Mouse (Mus musculus): ENCODE data around the gene Bves. TPM values are rescaled to one million over a fixed set of nuclear protein-coding genes. Genes with fewer than 3 reads are reported as not detected.
"Not testable (repeated sequence)": the region's sequence is repeated elsewhere in the genome, so short reads cannot be mapped to it uniquely, and the experiment has no call there.

Gene Bves
- polyA plus RNA-seq, 1 experiment from 2014 or later: 1.7 TPM

- 24% methylated on average over 7 of the region's 7 CpGs for WGBS
- no peak overlapping the region for H3K9ac ChIP-seq (ENCODE audit: low read length)
- ATAC-seq (ENCODE audit: low read depth): no peak
- peaks cover 21% of the 10 kb centered on the region for H3K27me3 ChIP-seq (ENCODE audit: control insufficient read depth, insufficient read depth, low read depth, low read length)
- peak overlapping the region; percentile 85 for H3K4me2 ChIP-seq (ENCODE audit: low read depth, low read length)
- peak overlapping the region; percentile 70 for H3K4me3 ChIP-seq (ENCODE audit: low read length)
- no peak overlapping the region for H3K27ac ChIP-seq (ENCODE audit: low read length)
- no peaks in the 10 kb centered on the region for H3K36me3 ChIP-seq (ENCODE audit: control insufficient read depth, insufficient read depth, low read length)
- H3K9me3 ChIP-seq (ENCODE audit: control insufficient read depth, low read length): no peaks in the 10 kb centered on the region
- no peaks in the 10 kb centered on the region for H3K4me1 ChIP-seq (replicated peaks; ENCODE audit: control insufficient read depth, insufficient read depth, low read length)
Observed at GRCm38 (mm10) chr10:45334925-45335324, 647 bp upstream of the Bves start.

DNA sequence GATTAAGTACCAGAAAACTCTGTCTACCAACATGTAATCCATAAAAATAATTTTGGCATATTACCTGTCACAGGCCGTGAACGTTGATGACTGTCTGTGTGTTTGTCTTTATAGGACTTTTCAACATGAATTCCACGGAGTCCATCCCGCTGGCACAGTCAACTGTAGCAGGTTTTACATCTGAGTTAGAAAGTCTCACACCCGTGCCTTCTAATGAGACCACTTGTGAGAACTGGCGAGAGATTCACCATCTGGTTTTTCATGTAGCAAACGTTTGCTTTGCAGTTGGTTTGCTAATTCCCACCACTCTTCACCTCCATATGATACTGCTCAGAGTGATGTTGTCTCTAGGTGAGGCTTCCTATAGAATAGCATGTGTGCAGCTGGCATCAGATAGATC is 3.5 kb downstream of the Bves start:
- H3K36me3 ChIP-seq (ENCODE audit: control insufficient read depth, insufficient read depth, low read length): no peaks in the 10 kb centered on the region
- no peak for ATAC-seq (ENCODE audit: low read depth)
- H3K4me3 ChIP-seq (ENCODE audit: low read length): no peak overlapping the region
- H3K4me1 ChIP-seq (replicated peaks; ENCODE audit: control insufficient read depth, insufficient read depth, low read length): no peaks in the 10 kb centered on the region
- no peak overlapping the region for H3K4me2 ChIP-seq (ENCODE audit: low read depth, low read length)
- H3K27ac ChIP-seq (ENCODE audit: low read length): no peak overlapping the region
- no peak overlapping the region for H3K9ac ChIP-seq (ENCODE audit: low read length)
- H3K9me3 ChIP-seq (ENCODE audit: control insufficient read depth, low read length): no peaks in the 10 kb centered on the region
- peaks cover 21% of the 10 kb centered on the region for H3K27me3 ChIP-seq (ENCODE audit: control insufficient read depth, insufficient read depth, low read depth, low read length)
- WGBS: 66% methylated on average over 7 of the region's 7 CpGs

GRCm38 (mm10) chr10:45344381-45344780 is 8.8 kb downstream of the Bves start:
- H3K4me2 ChIP-seq (ENCODE audit: low read depth, low read length): no peak overlapping the region
- no peak for ATAC-seq (ENCODE audit: low read depth)
- H3K27me3 ChIP-seq (ENCODE audit: control insufficient read depth, insufficient read depth, low read depth, low read length): no peaks in the 10 kb centered on the region
- 83% methylated on average over 4 of the region's 4 CpGs for WGBS
- no peak overlapping the region for H3K4me3 ChIP-seq (ENCODE audit: low read length)
- H3K4me1 ChIP-seq (replicated peaks; ENCODE audit: control insufficient read depth, insufficient read depth, low read length): no peaks in the 10 kb centered on the region
- H3K36me3 ChIP-seq (ENCODE audit: control insufficient read depth, insufficient read depth, low read length): no peaks in the 10 kb centered on the region
- no peak overlapping the region for H3K27ac ChIP-seq (ENCODE audit: low read length)
- H3K9me3 ChIP-seq (ENCODE audit: control insufficient read depth, low read length): no peaks in the 10 kb centered on the region
- H3K9ac ChIP-seq (ENCODE audit: low read length): no peak overlapping the region

GRCm38 (mm10) chr10:45345217-45345616 is 9.6 kb downstream of the Bves start:
- H3K27ac ChIP-seq (ENCODE audit: low read length): no peak overlapping the region
- no peaks in the 10 kb centered on the region for H3K4me1 ChIP-seq (replicated peaks; ENCODE audit: control insufficient read depth, insufficient read depth, low read length)
- 78% methylated on average over 9 of the region's 9 CpGs for WGBS
- no peak for ATAC-seq (ENCODE audit: low read depth)
- no peaks in the 10 kb centered on the region for H3K27me3 ChIP-seq (ENCODE audit: control insufficient read depth, insufficient read depth, low read depth, low read length)
- no peak overlapping the region for H3K9ac ChIP-seq (ENCODE audit: low read length)
- H3K36me3 ChIP-seq (ENCODE audit: control insufficient read depth, insufficient read depth, low read length): no peaks in the 10 kb centered on the region
- no peak overlapping the region for H3K4me3 ChIP-seq (ENCODE audit: low read length)
- H3K9me3 ChIP-seq (ENCODE audit: control insufficient read depth, low read length): no peaks in the 10 kb centered on the region
- H3K4me2 ChIP-seq (ENCODE audit: low read depth, low read length): no peak overlapping the region

DNA sequence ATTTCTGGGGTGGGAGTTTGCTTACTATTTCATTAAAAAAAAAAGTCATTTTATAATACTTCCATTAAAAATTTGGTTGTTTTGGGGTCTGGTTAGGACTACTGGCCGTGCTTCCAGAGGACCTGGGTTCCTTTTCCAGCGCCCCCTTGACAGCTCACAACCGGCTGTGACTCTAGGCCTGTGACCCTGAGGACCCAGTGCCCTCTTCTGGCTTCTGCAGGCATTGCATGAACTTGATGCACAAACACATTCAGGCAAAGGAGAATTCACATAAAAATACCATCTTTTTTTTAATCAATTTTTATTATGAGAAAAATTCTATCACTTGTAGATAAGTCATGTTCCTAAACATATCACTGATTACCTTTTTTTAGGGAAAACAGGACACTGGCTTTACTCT is 12.6 kb downstream of the Bves start:
- not testable (repeated sequence) for H3K9ac ChIP-seq (ENCODE audit: low read length); ATAC-seq (ENCODE audit: low read depth); H3K27ac ChIP-seq (ENCODE audit: low read length); H3K4me1 ChIP-seq (replicated peaks; ENCODE audit: control insufficient read depth, insufficient read depth, low read length); H3K4me3 ChIP-seq (ENCODE audit: low read length); H3K36me3 ChIP-seq (ENCODE audit: control insufficient read depth, insufficient read depth, low read length); H3K27me3 ChIP-seq (ENCODE audit: control insufficient read depth, insufficient read depth, low read depth, low read length); H3K9me3 ChIP-seq (ENCODE audit: control insufficient read depth, low read length); H3K4me2 ChIP-seq (ENCODE audit: low read depth, low read length)
- WGBS: 84% methylated on average over 3 of the region's 3 CpGs

- WGBS: 88% methylated on average over 6 of the region's 6 CpGs
- H3K27ac ChIP-seq (ENCODE audit: low read length): no peak overlapping the region
- H3K36me3 ChIP-seq (ENCODE audit: control insufficient read depth, insufficient read depth, low read length): no peaks in the 10 kb centered on the region
- H3K27me3 ChIP-seq (ENCODE audit: control insufficient read depth, insufficient read depth, low read depth, low read length): no peaks in the 10 kb centered on the region
- H3K9ac ChIP-seq (ENCODE audit: low read length): no peak overlapping the region
- no peaks in the 10 kb centered on the region for H3K9me3 ChIP-seq (ENCODE audit: control insufficient read depth, low read length)
- H3K4me2 ChIP-seq (ENCODE audit: low read depth, low read length): no peak overlapping the region
- no peaks in the 10 kb centered on the region for H3K4me1 ChIP-seq (replicated peaks; ENCODE audit: control insufficient read depth, insufficient read depth, low read length)
- H3K4me3 ChIP-seq (ENCODE audit: low read length): no peak overlapping the region
- no peak for ATAC-seq (ENCODE audit: low read depth)
Observed at GRCm38 (mm10) chr10:45356091-45356490, 20.5 kb downstream of the Bves start.

DNA sequence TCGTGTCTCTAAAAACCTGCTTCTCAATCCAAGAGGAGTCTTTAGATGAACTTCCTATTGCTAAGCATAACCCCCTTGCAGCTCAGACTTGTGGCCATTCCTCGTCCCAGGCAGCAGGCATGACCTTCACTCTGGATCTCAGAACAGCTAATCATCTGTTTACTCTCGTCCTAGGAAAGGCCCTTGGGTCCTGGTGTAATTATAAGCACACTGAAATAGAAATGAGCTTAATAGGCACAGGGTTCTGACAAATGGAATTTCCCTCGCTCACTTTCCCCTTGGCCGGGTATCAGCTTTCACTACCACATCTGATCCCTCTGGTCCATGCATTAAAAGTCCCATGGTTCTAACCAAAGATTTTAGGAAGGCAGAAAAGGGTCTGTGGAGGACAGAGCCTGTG is 27.8 kb downstream of the Bves start:
- H3K9me3 ChIP-seq (ENCODE audit: control insufficient read depth, low read length): no peaks in the 10 kb centered on the region
- no peaks in the 10 kb centered on the region for H3K27me3 ChIP-seq (ENCODE audit: control insufficient read depth, insufficient read depth, low read depth, low read length)
- no peak overlapping the region for H3K9ac ChIP-seq (ENCODE audit: low read length)
- no peak for ATAC-seq (ENCODE audit: low read depth)
- no peaks in the 10 kb centered on the region for H3K36me3 ChIP-seq (ENCODE audit: control insufficient read depth, insufficient read depth, low read length)
- no peak overlapping the region for H3K4me2 ChIP-seq (ENCODE audit: low read depth, low read length)
- WGBS: 39% methylated on average over 5 of the region's 5 CpGs
- no peaks in the 10 kb centered on the region for H3K4me1 ChIP-seq (replicated peaks; ENCODE audit: control insufficient read depth, insufficient read depth, low read length)
- no peak overlapping the region for H3K4me3 ChIP-seq (ENCODE audit: low read length)
- H3K27ac ChIP-seq (ENCODE audit: low read length): no peak overlapping the region

DNA sequence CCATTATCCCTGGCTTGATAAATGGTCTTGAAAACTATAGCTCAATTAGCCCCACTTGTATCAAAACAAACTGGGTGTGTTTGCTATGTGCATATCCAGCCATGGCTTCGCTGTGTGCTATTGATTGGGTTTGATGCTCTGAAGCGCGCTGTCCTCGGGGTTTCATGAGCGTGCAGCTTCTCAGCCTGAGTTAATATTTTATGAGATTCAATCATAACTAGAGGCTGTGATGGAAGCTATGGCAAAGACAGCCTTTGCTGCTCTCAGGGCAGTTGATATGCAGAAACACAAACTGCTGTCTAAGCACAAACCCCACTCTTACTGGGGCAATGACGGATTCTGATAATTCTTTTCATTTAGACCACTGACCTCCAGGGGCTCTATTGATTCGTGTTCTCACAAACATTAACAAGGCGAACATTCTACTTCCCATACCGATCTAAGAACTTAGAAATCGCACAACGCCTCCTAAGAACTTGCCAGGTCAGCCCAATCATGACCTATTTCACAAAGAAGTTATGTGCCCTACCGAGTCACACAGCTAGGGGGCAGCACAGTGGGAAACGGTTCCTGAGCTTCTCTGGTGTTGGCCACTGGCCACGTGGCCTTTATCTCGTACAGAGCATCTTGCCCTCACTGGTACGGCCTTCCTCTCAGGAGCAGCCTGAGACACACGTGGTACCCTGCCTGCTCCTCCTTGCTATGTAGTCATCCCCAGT is 31.6 kb downstream of the Bves start:
- 82% methylated on average over 17 of the region's 17 CpGs for WGBS
- H3K27me3 ChIP-seq (ENCODE audit: control insufficient read depth, insufficient read depth, low read depth, low read length): no peaks in the 10 kb centered on the region
- ATAC-seq (ENCODE audit: low read depth): no peak

GRCm38 (mm10) chr10:45369639-45370038 is 34.1 kb downstream of the Bves start:
- 57% methylated on average over 3 of the region's 3 CpGs for WGBS
- Histone ChIP-seq H3K4me1 (replicated peaks; ENCODE audit: control insufficient read depth, insufficient read depth, low read length) (no peaks in the 10 kb centered on the region), H3K4me3 (ENCODE audit: low read length) (no peak overlapping the region), H3K36me3 (ENCODE audit: control insufficient read depth, insufficient read depth, low read length) (no peaks in the 10 kb centered on the region), H3K9me3 (ENCODE audit: control insufficient read depth, low read length) (no peaks in the 10 kb centered on the region), H3K27ac (ENCODE audit: low read length) (no peak overlapping the region), H3K4me2 (ENCODE audit: low read depth, low read length) (no peak overlapping the region), H3K9ac (ENCODE audit: low read length) (no peak overlapping the region), H3K27me3 (ENCODE audit: control insufficient read depth, insufficient read depth, low read depth, low read length) (no peaks in the 10 kb centered on the region)
- ATAC-seq (ENCODE audit: low read depth): no peak

More for the DNA sequence above, 31.6 kb downstream of the Bves start:
- Histone ChIP-seq H3K27ac (ENCODE audit: low read length) (no peak overlapping the region), H3K4me2 (ENCODE audit: low read depth, low read length) (no peak overlapping the region), H3K9me3 (ENCODE audit: control insufficient read depth, low read length) (no peaks in the 10 kb centered on the region), H3K4me3 (ENCODE audit: low read length) (no peak overlapping the region), H3K9ac (ENCODE audit: low read length) (no peak overlapping the region), H3K36me3 (ENCODE audit: control insufficient read depth, insufficient read depth, low read length) (no peaks in the 10 kb centered on the region), H3K4me1 (replicated peaks; ENCODE audit: control insufficient read depth, insufficient read depth, low read length) (no peaks in the 10 kb centered on the region)

DNA sequence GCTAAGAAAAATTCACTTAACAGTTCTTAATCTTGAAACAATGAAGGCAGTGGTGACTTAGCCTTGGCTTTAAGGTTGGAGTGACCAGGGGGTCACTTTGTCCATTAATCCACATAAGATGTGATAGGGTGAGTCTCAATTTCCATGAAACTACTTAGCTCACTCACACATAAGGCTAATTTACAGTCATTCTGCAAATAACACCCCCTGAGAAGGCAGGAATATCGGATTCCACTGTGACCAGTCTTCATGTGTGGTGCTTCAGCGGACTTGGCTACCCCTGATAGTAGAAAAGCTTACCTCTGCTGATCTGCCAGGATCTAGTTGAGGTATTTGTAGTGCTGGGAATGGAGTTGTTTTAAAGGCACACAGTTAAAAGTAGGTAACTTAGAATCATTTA is 35.0 kb downstream of the Bves start:
- Histone ChIP-seq H3K27me3 (ENCODE audit: control insufficient read depth, insufficient read depth, low read depth, low read length) (no peaks in the 10 kb centered on the region), H3K9ac (ENCODE audit: low read length) (no peak overlapping the region), H3K4me1 (replicated peaks; ENCODE audit: control insufficient read depth, insufficient read depth, low read length) (no peaks in the 10 kb centered on the region), H3K9me3 (ENCODE audit: control insufficient read depth, low read length) (no peaks in the 10 kb centered on the region), H3K36me3 (ENCODE audit: control insufficient read depth, insufficient read depth, low read length) (no peaks in the 10 kb centered on the region), H3K4me2 (ENCODE audit: low read depth, low read length) (no peak overlapping the region), H3K27ac (ENCODE audit: low read length) (no peak overlapping the region), H3K4me3 (ENCODE audit: low read length) (no peak overlapping the region)
- no peak for ATAC-seq (ENCODE audit: low read depth)
- WGBS: 72% methylated on average over 2 of the region's 2 CpGs
